Mouse (Mus musculus) intestine, postnatal 0 days (tissue): ENCODE measurements around the gene Fam187a. TPM values are rescaled to one million over a fixed set of nuclear protein-coding genes. Genes with fewer than 3 reads are reported as not detected.

Experiments
- ATAC-seq: fragments of 200-750 bp; cut with Nextera tagmentation; 2 replicates; pipeline ENCODE4 v1.8.0; 2017; ENCODE audit warnings: mild to moderate bottlenecking, moderate TSS enrichment, moderate library complexity
- H3K27ac ChIP-seq: fragments of 300-500 bp; sonication (generic); 2 replicates; pipeline ENCODE4 v1.5.1; 2014; ENCODE audit warnings: mild to moderate bottlenecking, low read depth, low read length, moderate library complexity
- H3K27me3 ChIP-seq: fragments of 300-500 bp; sonication (generic); replicated peaks from 2 replicates; pipeline ENCODE4 v1.6.1; 2014; ENCODE audit warnings: low read length, mixed read lengths; ENCODE audit not compliant: control insufficient read depth, insufficient read depth
- H3K36me3 ChIP-seq: fragments of 300-500 bp; sonication (generic); 2 replicates; pipeline ENCODE4 v1.6.1; 2014; ENCODE audit warnings: mild to moderate bottlenecking, moderate library complexity; ENCODE audit not compliant: control insufficient read depth, insufficient read depth
- H3K4me1 ChIP-seq: fragments of 300-500 bp; sonication (generic); replicated peaks from 2 replicates; pipeline ENCODE4 v1.6.1; 2014; ENCODE audit warnings: antibody characterized with exemption, low read length, mixed read lengths; ENCODE audit not compliant: control insufficient read depth, insufficient read depth
- H3K4me2 ChIP-seq: fragments of 300-500 bp; sonication (generic); replicated peaks from 2 replicates; pipeline ENCODE4 v1.6.1; 2014; ENCODE audit warnings: low read depth, mild to moderate bottlenecking, moderate library complexity
- H3K4me3 ChIP-seq: fragments of 300-500 bp; sonication (generic); 2 replicates; pipeline ENCODE4 v1.5.1; 2014; ENCODE audit warnings: low read depth, low read length
- H3K9ac ChIP-seq: fragments of 300-500 bp; sonication (generic); 2 replicates; pipeline ENCODE4 v1.6.1; 2014; ENCODE audit warnings: mild to moderate bottlenecking, low read depth, low read length
- H3K9me3 ChIP-seq: fragments of 300-500 bp; sonication (generic); 2 replicates; pipeline ENCODE4 v1.6.1; 2016; ENCODE audit warnings: mixed run types; ENCODE audit not compliant: control insufficient read depth
- CTCF ChIP-seq: sonication (generic); IDR thresholded peaks from 2 replicates; pipeline ENCODE4 v1.5.1; 2016; ENCODE audit warnings: low read depth, mild to moderate bottlenecking, control low read depth, antibody characterized with exemption, moderate library complexity
- WGBS: fragments of 180-500 bp; shearing (Covaris S2); extraction: QIAGEN DNeasy Blood & Tissue Kit; methylation state at CpG from one replicate; pipeline ENCODE4 v1.1.7; 2014; 5-methylcytosine and 5-hydroxymethylcytosine counted together
- polyA plus RNA-seq: library from polyadenylated mRNA; unstranded; fragments of >200 nt; fragmentation: Nextera tagmentation; extraction: Ambion mirVana; gene quantifications from 2 replicates; pipeline ENCODE4 v1.2.1, GENCODE M21; 2015

The Fam187a gene
- polyA plus RNA-seq, 1 experiment from 2014 or later = not detected

DNA sequence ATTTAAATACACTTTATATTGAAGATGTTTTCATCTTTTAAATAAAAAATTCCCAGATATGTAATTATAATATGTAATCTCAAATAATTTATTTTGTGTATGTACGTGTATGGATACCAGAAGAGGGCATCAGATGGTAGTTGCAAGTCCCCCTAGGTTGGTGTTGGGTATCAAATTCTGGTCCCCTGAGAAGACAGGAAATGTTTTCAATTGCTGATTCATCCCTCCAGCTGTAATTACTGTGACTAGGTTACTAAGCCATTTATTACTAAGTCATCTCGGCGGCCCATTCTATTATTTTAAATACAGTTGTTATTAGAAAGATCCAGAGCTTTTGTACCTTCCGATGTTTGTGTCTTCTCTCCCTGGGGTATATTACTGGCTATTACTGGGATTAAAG lies 33.1 kb downstream of the Fam187a start:
- WGBS = 88% methylated on average over 4 of the region's 4 CpGs
- no peaks in the 10 kb centered on the region for H3K9me3 ChIP-seq
- H3K27ac ChIP-seq = no peak overlapping the region
- no peak overlapping the region for H3K4me2 ChIP-seq
- H3K4me3 ChIP-seq = no peak overlapping the region
- TF ChIP-seq CTCF = no peak
- no peak overlapping the region for H3K9ac ChIP-seq
- H3K27me3 ChIP-seq = no peaks in the 10 kb centered on the region
- H3K4me1 ChIP-seq = no peaks in the 10 kb centered on the region
- ATAC-seq = no peak
- H3K36me3 ChIP-seq = peaks cover 35% of the 10 kb centered on the region

GRCm38 (mm10) chr11:102921491-102921890 lies 36.5 kb downstream of the Fam187a start:
- Histone ChIP-seq H3K4me1 (no peaks in the 10 kb centered on the region), H3K9me3 (no peaks in the 10 kb centered on the region), H3K36me3 (0 out of 2 replicates have a peak, but pooled peaks cover 2% of the 10 kb centered on the region), H3K4me3 (no peak overlapping the region), H3K27ac (no peak overlapping the region), H3K4me2 (no peak overlapping the region), H3K9ac (no peak overlapping the region), H3K27me3 (no peaks in the 10 kb centered on the region)
- ATAC-seq = no peak
- no peak for TF ChIP-seq CTCF
- 73% methylated on average over 6 of the region's 6 CpGs for WGBS

DNA sequence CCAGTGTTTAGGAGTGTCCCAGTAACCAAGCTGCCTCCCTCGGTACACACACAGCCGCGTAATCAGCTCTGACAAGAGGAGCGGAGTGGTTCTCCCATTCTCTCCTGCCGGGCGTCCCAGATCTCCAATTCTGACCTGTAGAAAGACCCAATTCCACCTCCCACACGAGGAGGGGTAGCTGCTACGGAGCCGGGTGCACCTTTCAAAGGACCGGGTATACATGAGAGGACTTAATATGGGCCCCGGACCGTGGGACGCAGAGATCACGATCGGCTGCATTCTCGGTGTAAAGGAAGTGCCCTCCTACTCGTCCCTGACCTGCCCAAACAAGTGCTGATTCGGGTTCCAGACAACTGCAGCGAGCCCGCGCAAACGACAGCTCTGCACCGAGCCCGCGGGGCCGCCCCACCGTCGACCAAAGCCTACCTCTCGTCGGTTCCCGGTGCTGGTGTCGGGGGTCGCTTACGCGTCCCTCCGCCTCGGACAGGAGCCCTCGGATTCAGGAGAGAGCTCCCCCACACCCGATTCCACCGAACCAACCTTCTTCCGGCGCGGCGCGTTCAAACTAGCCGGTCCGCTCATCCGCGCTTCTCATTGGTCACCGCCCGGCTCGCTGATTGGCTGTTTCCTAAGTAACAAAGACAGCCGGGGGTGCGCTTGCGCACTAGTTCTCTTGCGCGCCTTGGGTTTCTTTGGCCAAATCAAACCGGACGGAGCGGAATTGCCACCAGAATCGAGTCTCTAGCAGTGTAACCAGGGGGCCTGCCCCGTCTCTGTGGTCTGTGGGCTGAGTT lies 39.8 kb downstream of the Fam187a start, which contains the start of gene Kif18b:
TSS of gene Kif18b (minus strand) at position 568 of the 794 bp plus-strand sequence.
- H3K36me3 ChIP-seq = no peaks in the 10 kb centered on the region
- H3K9ac ChIP-seq = peak within 1 kb of the TSS; percentile 50
- under 1% methylated on average over 62 of the region's 62 CpGs for WGBS
- peak within 1 kb of the TSS; percentile 79 for H3K4me3 ChIP-seq
- no peak for TF ChIP-seq CTCF
- peak within 1 kb of the TSS; percentile 65; the same call in 1 of the 2 replicates for H3K27ac ChIP-seq
- peak within 1 kb of the TSS; percentile 86 for H3K4me2 ChIP-seq
- H3K9me3 ChIP-seq = no peaks in the 10 kb centered on the region
- no peaks in the 10 kb centered on the region for H3K27me3 ChIP-seq
- H3K4me1 ChIP-seq = no peaks in the 10 kb centered on the region
- peak; percentile 89 for ATAC-seq

DNA sequence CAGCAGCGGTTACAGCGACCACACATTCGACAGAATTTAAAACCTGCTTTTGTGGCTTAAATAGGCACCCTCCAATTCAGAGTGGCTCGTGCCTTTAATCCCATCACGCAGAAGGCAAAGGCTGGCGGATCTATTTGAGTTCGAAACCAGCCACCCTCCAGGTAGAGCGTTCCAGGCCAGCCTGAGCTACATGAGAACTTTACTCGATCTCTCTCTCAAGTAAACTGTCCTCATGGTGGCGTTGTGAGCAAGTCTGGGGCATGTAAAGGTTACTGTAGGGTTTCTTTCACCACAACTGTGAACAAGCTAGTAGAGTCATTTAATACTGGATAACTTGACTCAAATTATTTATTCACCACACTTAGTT lies 40.4 kb downstream of the Fam187a start:
- Histone ChIP-seq H3K4me3 (peak overlapping the region; percentile 79), H3K4me2 (peak overlapping the region; percentile 86), H3K4me1 (no peaks in the 10 kb centered on the region), H3K9me3 (no peaks in the 10 kb centered on the region), H3K27me3 (no peaks in the 10 kb centered on the region), H3K9ac (peak overlapping the region; percentile 50; the same call in 1 of the 2 replicates), H3K36me3 (no peaks in the 10 kb centered on the region), H3K27ac (peak overlapping the region; percentile 65; the same call in 1 of the 2 replicates)
- peak; percentile 59 for ATAC-seq
- 2% methylated on average over 10 of the region's 10 CpGs for WGBS
- TF ChIP-seq CTCF = peak; percentile 63

DNA sequence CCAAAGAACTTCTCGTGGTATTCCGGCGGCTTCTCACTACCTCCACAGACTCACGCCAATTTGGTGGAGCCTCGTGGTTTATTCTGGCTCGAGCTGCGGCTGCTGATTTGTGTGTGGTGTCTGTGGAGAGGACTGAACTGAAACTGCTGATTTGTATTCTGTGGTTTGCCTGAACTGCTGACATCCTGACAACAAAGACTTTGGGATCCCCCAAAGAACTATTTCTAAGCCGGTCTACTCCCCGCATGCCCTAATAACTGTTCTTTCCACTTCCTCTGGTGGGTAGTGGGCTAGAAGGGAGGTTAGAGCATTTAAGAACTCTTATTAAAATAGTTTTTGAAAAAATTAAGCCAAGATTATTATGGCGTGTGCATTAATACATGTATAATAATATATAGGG lies 45.7 kb downstream of the Fam187a start:
- Histone ChIP-seq H3K9ac (no peak overlapping the region), H3K4me2 (no peak overlapping the region), H3K4me1 (no peaks in the 10 kb centered on the region), H3K27ac (no peak overlapping the region), H3K36me3 (no peaks in the 10 kb centered on the region), H3K27me3 (no peaks in the 10 kb centered on the region), H3K4me3 (no peak overlapping the region), H3K9me3 (no peaks in the 10 kb centered on the region)
- no peak for TF ChIP-seq CTCF
- ATAC-seq = no peak
- WGBS = 87% methylated on average over 10 of the region's 10 CpGs

- H3K4me3 ChIP-seq = no peak overlapping the region
- H3K4me1 ChIP-seq = no peaks in the 10 kb centered on the region
- TF ChIP-seq CTCF = no peak
- no peak for ATAC-seq
- H3K4me2 ChIP-seq = no peak overlapping the region
- no peaks in the 10 kb centered on the region for H3K9me3 ChIP-seq
- 42% methylated on average over 4 of the region's 4 CpGs for WGBS
- H3K27me3 ChIP-seq = peaks cover 1% of the 10 kb centered on the region; the same call in 1 of the 2 replicates
- no peak overlapping the region for H3K27ac ChIP-seq
- H3K36me3 ChIP-seq = no peaks in the 10 kb centered on the region
- H3K9ac ChIP-seq = no peak overlapping the region
These were observed 51.3 kb downstream of the Fam187a start for GRCm38 (mm10) chr11:102936272-102936671.

Other genes starting within 250 kb of the Fam187a start
- gene Meioc, start 221.5 kb upstream of the Fam187a start, polyA plus RNA-seq = 0.09 and 0.14 TPM in 2 replicates
- gene Ccdc43, start 187.4 kb upstream of the Fam187a start, polyA plus RNA-seq = 16.2 and 17.1 TPM in 2 replicates
- gene Adam11, start 123.7 kb upstream of the Fam187a start, polyA plus RNA-seq = 0.80 and 1.3 TPM in 2 replicates
- 16.1 and 18.8 TPM in 2 replicates for gene Gjc1, start 65.5 kb upstream of the Fam187a start, polyA plus RNA-seq
- gene Higd1b, start 49.3 kb upstream of the Fam187a start, polyA plus RNA-seq = 0.22 and 0.52 TPM in 2 replicates
- 50.9 and 56.0 TPM in 2 replicates for gene Eftud2, start 4.2 kb upstream of the Fam187a start, polyA plus RNA-seq
- 0.20 and 0.50 TPM in 2 replicates for gene Ccdc103, start 4.0 kb upstream of the Fam187a start, polyA plus RNA-seq
- gene Gfap, start 15.7 kb downstream of the Fam187a start, polyA plus RNA-seq = 0.14 and 0.17 TPM in 2 replicates
- 0.88 and 1.1 TPM in 2 replicates for gene Kif18b, start 40.0 kb downstream of the Fam187a start, polyA plus RNA-seq
- gene C1ql1, start 61.5 kb downstream of the Fam187a start, polyA plus RNA-seq = 0.85 and 1.1 TPM in 2 replicates
- gene Nmt1, start 143.0 kb downstream of the Fam187a start, polyA plus RNA-seq = 58.4 and 63.1 TPM in 2 replicates
- 40.4 and 45.9 TPM in 2 replicates for gene Dcakd, start 143.2 kb downstream of the Fam187a start, polyA plus RNA-seq
- gene Plcd3, start 216.5 kb downstream of the Fam187a start, polyA plus RNA-seq = 1.0 and 1.5 TPM in 2 replicates
- gene Acbd4, start 216.5 kb downstream of the Fam187a start, polyA plus RNA-seq = 74.7 and 75.9 TPM in 2 replicates
- 4.6 and 6.0 TPM in 2 replicates for gene Hexim1, start 231.1 kb downstream of the Fam187a start, polyA plus RNA-seq
- gene Hexim2, start 247.3 kb downstream of the Fam187a start, polyA plus RNA-seq = 3.5 and 5.3 TPM in 2 replicates